Mouse (Mus musculus) c-Kit-positive CD71-negative TER-119-negative erythroid progenitor cells, embryonic 14.5 days (primary cell): ENCODE data around the gene Oaz1.
"Not testable (repeated sequence)": the region's sequence is repeated elsewhere in the genome, so short reads cannot be mapped to it uniquely, and the experiment has no call there.

Experiments
- DNase-seq: peaks from one replicate; pipeline ENCODE4 v3.0.0-alpha.2; 2013; ENCODE audit warnings: low read depth

Gene Oaz1

DNA sequence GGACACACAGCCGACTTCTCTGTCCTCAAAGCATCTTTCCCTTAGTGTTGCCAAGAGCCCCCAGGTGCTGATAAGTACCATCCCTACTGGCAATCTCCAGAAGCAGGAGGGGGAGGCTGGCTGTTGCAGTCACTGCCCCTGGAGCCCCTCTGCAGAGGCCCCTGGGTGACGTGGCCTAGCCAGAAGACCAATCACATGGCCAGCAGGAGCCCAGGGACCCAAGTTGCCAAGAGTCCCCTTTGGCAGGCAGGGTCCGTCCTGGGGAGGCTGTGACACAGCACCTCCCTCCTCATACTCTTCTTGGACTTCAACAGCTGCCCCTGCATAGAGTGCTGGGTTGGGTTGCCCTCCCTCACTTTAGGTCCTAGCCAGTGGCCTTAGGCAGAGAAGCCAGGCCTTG is 23.5 kb upstream of the Oaz1 start:
- no peak for DNase-seq

GRCm38 (mm10) chr10:80804340-80804739 is 22.1 kb upstream of the Oaz1 start:
- DNase-seq: no peak

DNA sequence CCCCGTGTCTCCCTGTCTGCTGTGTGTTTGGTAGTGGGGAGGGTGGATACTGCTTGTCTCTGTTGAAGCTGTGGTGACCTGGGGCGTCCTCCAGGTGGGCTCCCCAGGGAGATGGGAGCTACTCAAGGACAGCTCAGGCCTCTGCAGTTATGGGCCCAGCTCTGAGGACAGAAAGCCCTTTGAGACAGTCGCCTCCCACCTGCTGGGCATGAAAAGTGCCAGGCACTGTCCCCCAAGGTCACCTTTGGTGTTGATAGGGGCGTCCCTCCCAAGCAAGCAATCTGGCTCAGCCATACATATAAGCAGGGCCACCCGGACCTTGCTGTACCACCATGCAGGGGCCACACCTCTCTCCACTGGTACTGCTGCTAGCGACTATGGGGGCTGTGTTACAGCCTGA is 21.5 kb upstream of the Oaz1 start, which contains the start of gene Amh:
TSS of gene Amh (plus strand) at position 328 of the 400 bp plus-strand sequence.
- DNase-seq: no peak

DNA sequence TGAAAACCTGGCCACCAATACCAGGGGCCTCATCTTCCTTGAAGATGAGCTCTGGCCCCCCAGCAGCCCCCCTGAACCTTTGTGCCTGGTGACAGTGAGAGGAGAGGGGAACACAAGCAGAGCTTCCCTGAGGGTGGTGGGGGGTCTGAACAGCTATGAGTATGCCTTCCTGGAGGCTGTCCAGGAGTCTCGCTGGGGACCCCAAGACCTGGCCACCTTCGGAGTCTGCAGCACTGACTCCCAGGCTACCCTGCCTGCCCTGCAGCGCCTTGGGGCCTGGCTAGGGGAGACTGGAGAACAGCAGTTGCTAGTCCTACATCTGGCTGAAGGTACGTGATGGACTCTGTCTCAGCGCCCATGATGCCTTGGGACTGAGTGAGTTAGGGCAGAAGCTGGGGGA is 21.1 kb upstream of the Oaz1 start:
- no peak for DNase-seq

- DNase-seq: peak; percentile 71
Measured at GRCm38 (mm10) chr10:80805925-80806324, 20.5 kb upstream of the Oaz1 start.

DNA sequence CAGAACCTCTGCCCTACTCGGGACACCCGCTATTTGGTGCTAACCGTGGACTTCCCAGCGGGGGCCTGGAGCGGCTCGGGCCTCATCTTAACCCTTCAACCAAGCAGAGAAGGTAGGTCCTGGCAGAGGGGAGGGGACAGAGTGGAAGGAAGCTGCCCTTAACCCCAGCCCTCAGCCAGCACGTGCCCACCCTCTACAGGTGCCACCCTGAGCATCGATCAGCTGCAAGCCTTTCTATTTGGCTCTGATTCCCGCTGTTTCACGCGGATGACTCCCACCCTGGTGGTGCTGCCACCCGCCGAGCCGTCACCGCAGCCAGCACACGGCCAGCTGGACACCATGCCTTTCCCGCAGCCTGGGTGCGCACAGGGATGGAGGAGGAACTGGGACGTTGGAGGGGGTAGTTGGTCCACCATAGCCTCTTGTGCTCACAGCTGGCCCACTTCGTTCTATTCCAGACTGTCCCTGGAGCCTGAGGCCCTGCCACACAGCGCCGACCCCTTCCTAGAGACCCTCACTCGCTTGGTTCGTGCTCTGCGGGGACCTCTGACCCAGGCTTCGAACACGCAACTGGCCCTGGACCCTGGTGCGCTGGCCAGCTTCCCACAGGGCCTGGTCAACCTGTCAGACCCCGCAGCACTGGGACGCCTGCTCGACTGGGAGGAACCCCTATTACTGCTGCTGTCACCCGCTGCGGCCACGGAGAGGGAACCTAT is 20.0 kb upstream of the Oaz1 start:
- DNase-seq: no peak

GRCm38 (mm10) chr10:80807057-80807627 is 19.3 kb upstream of the Oaz1 start:
- no peak for DNase-seq

GRCm38 (mm10) chr10:80808099-80808984 is 18.1 kb upstream of the Oaz1 start:
- DNase-seq: no peak

DNA sequence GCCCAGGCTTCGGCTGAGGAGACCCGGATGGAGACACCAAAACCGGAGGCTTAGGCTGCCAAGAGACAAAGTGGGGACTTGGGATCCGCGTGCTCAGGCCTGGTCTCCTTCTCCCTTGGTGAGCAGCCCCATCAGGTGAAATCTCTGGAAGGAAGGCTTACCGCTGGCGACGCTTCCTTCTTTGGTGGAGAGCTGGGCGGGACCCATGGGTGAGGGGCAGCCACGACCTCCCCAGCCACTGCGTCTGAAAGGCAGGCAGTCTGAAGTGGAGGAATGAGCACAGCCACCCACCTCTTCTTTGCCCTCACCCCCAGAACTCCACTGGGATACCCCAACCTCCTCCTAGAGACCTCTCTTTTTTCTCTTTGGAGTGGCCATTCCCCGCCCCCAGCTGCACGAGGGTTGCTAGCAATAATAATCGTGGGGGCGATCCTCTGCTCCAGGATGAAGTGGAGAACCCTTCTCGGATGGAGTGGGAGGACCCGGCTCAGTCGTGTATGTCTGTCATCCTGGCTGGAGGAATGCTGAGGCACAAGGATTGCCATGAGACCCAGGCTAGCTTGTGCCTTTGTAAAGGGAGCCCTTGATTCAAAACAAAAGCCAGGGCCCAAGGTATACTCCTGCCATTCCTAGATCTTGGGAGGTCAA is 17.3 kb upstream of the Oaz1 start:
- DNase-seq: no peak

DNA sequence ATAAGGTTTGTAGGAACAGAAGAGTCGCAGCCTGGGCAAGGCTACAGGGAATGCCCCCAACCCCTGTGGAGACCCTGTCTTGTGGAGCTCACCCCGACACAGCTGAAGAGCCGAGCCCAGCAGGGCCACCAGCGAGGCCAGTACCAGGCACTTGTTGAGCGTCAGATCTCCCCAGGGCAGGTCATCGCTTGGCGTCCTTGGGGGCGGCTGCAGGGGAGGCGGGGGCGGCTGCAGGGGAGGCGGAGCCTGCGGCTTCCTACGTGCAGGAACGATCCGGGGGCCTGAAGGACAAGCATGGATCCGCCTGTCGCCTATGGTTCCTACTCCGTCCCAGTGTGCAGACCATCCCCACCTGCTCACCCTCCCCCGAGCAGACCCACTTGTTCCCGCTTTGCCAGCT is 16.4 kb upstream of the Oaz1 start:
- DNase-seq: no peak

DNA sequence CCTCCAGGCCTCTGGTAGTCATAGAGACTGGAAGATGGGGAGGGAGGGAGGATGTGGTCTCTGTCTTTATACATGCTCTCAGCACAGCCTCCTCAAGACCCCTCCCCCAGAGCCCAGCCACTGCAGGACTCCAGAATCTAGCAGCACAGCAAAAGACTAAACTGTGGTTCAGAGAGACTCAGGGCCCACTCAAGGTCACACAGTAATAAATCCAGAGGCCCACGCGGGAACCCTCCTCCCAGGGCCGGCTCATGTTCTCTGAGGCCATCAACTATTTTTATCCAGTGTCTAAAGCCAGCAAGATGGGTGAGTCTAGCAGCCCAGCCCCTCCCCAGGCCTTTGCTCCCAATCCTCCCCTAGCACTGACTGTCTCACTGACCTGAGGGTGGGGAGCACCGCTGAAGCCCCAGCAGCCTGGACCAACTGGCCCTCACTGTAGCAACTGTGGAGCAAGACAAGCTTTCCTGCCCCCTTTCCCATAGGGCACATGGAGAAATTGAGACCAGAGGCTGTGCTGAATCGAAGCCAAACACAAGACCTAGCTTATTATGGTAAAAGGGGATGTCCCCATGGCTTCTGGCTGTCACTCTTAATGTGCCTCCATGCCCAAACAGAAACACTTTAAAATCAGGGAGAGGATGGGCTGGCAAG is 13.9 kb upstream of the Oaz1 start:
- DNase-seq: no peak

- no peak for DNase-seq
Measured at GRCm38 (mm10) chr10:80813366-80813765, 13.1 kb upstream of the Oaz1 start, which contains the start of gene Jsrp1. Gene Jsrp1 (minus strand): TSS chr10:80813498.

DNA sequence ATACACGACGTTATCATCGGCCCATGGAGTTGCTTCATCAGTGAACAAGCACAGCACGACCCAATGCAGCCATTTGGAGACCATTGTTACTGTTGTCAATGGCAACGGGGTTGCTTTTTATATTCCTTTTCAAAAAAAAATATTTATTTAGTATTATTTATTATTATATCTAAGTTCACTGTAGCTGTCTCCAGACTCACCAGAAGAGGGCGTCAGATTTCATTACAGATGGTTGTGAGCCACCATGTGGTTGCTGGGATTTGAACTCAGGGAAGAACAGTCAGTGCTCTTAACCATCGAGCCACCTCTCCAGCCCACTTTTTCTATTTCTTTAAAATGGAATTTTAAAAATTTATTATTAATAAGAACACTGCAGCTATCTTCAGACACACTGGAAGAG is 11.7 kb upstream of the Oaz1 start:
- no peak for DNase-seq

DNA sequence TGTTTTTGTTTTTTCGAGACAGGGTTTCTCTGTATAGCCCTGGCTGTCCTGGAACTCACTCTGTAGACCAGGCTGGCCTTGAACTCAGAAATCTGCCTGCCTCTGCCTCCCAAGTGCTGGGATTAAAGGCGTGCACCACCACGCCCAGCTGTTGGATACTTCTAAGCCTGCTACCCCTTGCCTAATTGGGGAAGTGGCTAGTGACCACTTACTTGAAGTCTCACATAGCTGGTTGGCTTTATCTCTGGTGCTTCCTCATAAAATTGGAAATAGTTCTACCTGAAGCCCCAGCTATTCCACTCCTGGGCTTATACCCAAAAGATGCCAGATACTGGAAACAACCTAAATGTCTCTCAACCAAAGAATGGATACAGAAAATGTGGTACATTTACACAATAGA is 10.2 kb upstream of the Oaz1 start:
- DNase-seq: not testable (repeated sequence)

- no peak for DNase-seq
Measured at GRCm38 (mm10) chr10:80817164-80817563, 9.3 kb upstream of the Oaz1 start.

GRCm38 (mm10) chr10:80817955-80818354 is 8.5 kb upstream of the Oaz1 start:
- DNase-seq: not testable (repeated sequence)

- DNase-seq: no peak
Measured at GRCm38 (mm10) chr10:80818599-80819281, 7.7 kb upstream of the Oaz1 start.

- DNase-seq: no peak
Measured at GRCm38 (mm10) chr10:80819406-80819805, 7.0 kb upstream of the Oaz1 start.

DNA sequence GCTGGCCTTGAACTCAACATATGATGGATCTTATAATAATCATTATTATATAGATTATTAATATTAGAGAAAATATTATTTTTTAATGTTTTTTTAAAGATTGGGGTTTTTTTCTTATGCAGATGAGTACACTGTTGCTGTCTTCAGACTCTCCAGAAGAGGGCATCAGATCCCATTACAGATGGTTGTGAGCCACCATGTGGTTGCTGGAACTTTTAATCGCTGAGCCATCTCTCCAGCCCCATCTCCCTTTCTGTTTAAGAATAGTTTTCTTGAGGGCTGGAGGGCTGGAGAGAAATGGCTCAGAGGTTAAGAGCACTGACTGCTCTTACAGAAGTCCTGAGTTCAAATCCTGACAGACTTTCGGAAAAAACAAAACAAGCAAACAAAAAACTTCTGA is 4.5 kb upstream of the Oaz1 start:
- DNase-seq: no peak

DNA sequence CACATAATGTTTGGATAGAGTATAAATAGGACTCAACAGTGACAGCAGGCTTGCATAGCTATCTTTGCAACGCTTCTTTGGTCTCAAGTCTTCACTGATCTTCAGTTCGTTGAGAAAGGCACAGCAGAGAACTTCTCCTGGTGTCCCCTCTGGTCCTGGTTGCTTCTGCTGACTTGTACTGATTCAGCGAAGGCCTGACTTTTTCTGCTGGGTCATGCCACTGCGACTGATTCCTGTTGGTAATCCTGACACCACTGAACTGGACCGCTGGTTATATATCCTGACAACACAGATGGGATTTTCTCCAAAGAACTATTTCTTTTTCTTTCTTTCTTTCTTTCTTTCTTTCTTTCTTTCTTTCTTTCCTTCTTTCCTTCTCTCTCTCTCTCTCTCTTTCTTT is 3.9 kb upstream of the Oaz1 start:
- no peak for DNase-seq

DNA sequence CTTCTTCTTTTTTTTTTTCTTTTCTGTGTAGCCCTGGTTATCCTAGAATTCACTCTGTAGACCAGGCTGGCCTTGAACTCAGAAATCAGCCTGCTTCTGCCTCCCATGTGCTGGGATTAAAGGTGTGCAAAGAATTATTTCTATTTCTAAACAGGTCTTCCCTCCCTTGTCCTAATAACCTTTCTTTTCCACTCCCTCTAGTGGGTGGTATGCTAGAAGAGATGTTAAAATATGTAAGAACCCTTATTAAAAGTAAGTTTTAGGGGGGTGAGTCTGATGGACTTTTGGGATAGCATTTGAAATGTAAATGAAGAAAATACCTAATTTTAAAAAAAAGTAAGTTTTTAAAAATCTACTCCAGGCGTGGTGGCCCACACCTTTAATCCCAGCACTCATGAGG is 3.1 kb upstream of the Oaz1 start:
- DNase-seq: no peak
